Mouse (Mus musculus) MEL (cell line): ENCODE results near the gene Smyd5. TPM values are rescaled to one million over a fixed set of nuclear protein-coding genes. Genes with fewer than 3 reads are reported as not detected.

Source experiments
- DNase-seq: peaks from one replicate; pipeline ENCODE4 v3.0.0; 2011; ENCODE audit warnings: low read depth, low spot score
- H3K27ac ChIP-seq: 2 replicates; pipeline ENCODE4 v1.5.1; 2012; ENCODE audit warnings: low read depth, mild to moderate bottlenecking, control low read depth, low read length, moderate library complexity; ENCODE audit not compliant: control insufficient read depth
- H3K27me3 ChIP-seq, 2 experiments: fragments of 150-350 bp in 1 of 2; sonication (generic) in 1 of 2; 2 replicates each; pipeline ENCODE4 v1.6.1; 2012; ENCODE audit warnings: low read length in 2 of 2, mild to moderate bottlenecking in 2 of 2, improper control_type of control experiment in 1 of 2, moderate library complexity in 1 of 2; ENCODE audit not compliant: insufficient read depth in 2 of 2, control insufficient read depth in 1 of 2
- H3K36me3 ChIP-seq, 2 experiments: 2 replicates each; pipeline ENCODE4 v1.6.1; 2012 to 2014; ENCODE audit warnings: low read length in 2 of 2, improper control_type of control experiment in 1 of 2, inconsistent platforms in 1 of 2, mild to moderate bottlenecking in 1 of 2; ENCODE audit not compliant: insufficient read depth in 2 of 2, control insufficient read depth in 1 of 2
- H3K4me1 ChIP-seq, 2 experiments: fragments of 150-350 bp in 1 of 2; sonication (generic) in 1 of 2; 2 replicates each; pipeline ENCODE4 v1.6.1; 2012; ENCODE audit warnings: low read length in 2 of 2, improper control_type of control experiment in 1 of 2, mild to moderate bottlenecking in 1 of 2; ENCODE audit not compliant: insufficient read depth in 2 of 2, control insufficient read depth in 1 of 2
- H3K4me3 ChIP-seq, 2 experiments: fragments of 150-350 bp in 1 of 2; sonication (generic) in 1 of 2; 2 replicates each; pipeline ENCODE4 v1.5.1; 2012; ENCODE audit warnings: low read depth in 2 of 2, low read length in 2 of 2, mild to moderate bottlenecking in 2 of 2, moderate library complexity in 2 of 2, control low read depth in 1 of 2, improper control_type of control experiment in 1 of 2; ENCODE audit not compliant: control insufficient read depth in 1 of 2, insufficient read depth in 1 of 2
- H3K79me2 ChIP-seq: 2 replicates; pipeline ENCODE4 v1.6.1; 2012; ENCODE audit warnings: mild to moderate bottlenecking, low read length, moderate library complexity; ENCODE audit not compliant: control insufficient read depth, poor library complexity, insufficient read depth
- H3K9ac ChIP-seq: 2 replicates; pipeline ENCODE4 v1.6.1; 2012; ENCODE audit warnings: low read depth, mild to moderate bottlenecking, control low read depth, low read length, moderate library complexity; ENCODE audit not compliant: control insufficient read depth, poor library complexity, severe bottlenecking
- H3K9me3 ChIP-seq: fragments of 150-350 bp; sonication (generic); replicated peaks from 2 replicates; pipeline ENCODE4 v1.6.1; 2012; ENCODE audit warnings: mild to moderate bottlenecking, low read length, improper control_type of control experiment, moderate library complexity; ENCODE audit not compliant: insufficient read depth
- CHD1 ChIP-seq: IDR thresholded peaks from 2 replicates; pipeline ENCODE4 v1.6.1; 2012; ENCODE audit warnings: low read depth, mild to moderate bottlenecking, inconsistent platforms, low read length, improper control_type of control experiment
- CHD2 ChIP-seq: IDR thresholded peaks from 2 replicates; pipeline ENCODE4 v1.6.1; 2011; ENCODE audit warnings: low read length, improper control_type of control experiment
- CTCF ChIP-seq, 3 experiments: IDR thresholded peaks in 2 of 3; conservative IDR thresholded peaks in 1 of 3; 2 replicates each; pipeline ENCODE4 v1.5.1; 2011 to 2012; ENCODE audit warnings: low read length in 3 of 3, low read depth in 2 of 3, mild to moderate bottlenecking in 2 of 3, improper control_type of control experiment in 1 of 3, inconsistent platforms in 1 of 3, mixed read lengths in 1 of 3, moderate library complexity in 1 of 3; ENCODE audit not compliant: control insufficient read depth in 1 of 3, insufficient read depth in 1 of 3, poor library complexity in 1 of 3, severe bottlenecking in 1 of 3
- ELF1 ChIP-seq: IDR thresholded peaks from 2 replicates; pipeline ENCODE4 v1.6.1; 2014; ENCODE audit warnings: low read depth, mild to moderate bottlenecking, inconsistent platforms, low read length, improper control_type of control experiment, moderate library complexity
- EP300 ChIP-seq, 2 experiments: IDR thresholded peaks; 2 replicates each; pipeline ENCODE4 v1.6.1; 2011; ENCODE audit warnings: improper control_type of control experiment in 2 of 2, low read length in 2 of 2, low read depth in 1 of 2, mild to moderate bottlenecking in 1 of 2
- ETS1 ChIP-seq: IDR thresholded peaks from 2 replicates; pipeline ENCODE4 v1.6.1; 2012; ENCODE audit warnings: low read depth, mild to moderate bottlenecking, inconsistent platforms, low read length, improper control_type of control experiment, moderate library complexity
- GABPA ChIP-seq: IDR thresholded peaks from 2 replicates; pipeline ENCODE4 v1.6.1; 2012; ENCODE audit warnings: low read depth, mild to moderate bottlenecking, inconsistent platforms, low read length, improper control_type of control experiment, moderate library complexity
- HCFC1 ChIP-seq: IDR thresholded peaks from 2 replicates; pipeline ENCODE4 v1.6.1; 2012; ENCODE audit warnings: low read depth, mild to moderate bottlenecking, inconsistent platforms, low read length, improper control_type of control experiment, moderate library complexity
- JUND ChIP-seq: IDR thresholded peaks from 2 replicates; pipeline ENCODE4 v1.6.1; 2011; ENCODE audit warnings: low read depth, mild to moderate bottlenecking, improper control_type of control experiment, low read length
- KAT2A ChIP-seq: conservative IDR thresholded peaks from 2 replicates; pipeline ENCODE4 v1.6.1; 2012; ENCODE audit warnings: low read depth, low read length, improper control_type of control experiment, inconsistent platforms
- MAFK ChIP-seq: IDR thresholded peaks from 2 replicates; pipeline ENCODE4 v1.6.1; 2011; ENCODE audit warnings: low read depth, mild to moderate bottlenecking, low read length, improper control_type of control experiment, borderline replicate concordance
- MEF2A ChIP-seq: IDR thresholded peaks from 2 replicates; pipeline ENCODE4 v1.6.1; 2014; ENCODE audit warnings: low read depth, mild to moderate bottlenecking, inconsistent platforms, low read length, improper control_type of control experiment; ENCODE audit not compliant: poor library complexity, insufficient replicate concordance, severe bottlenecking; ENCODE audit errors: extremely low read depth
- MXI1 ChIP-seq: IDR thresholded peaks from 2 replicates; pipeline ENCODE4 v1.6.1; 2011; ENCODE audit warnings: mild to moderate bottlenecking, low read depth, low read length, improper control_type of control experiment
- NELFE ChIP-seq: IDR thresholded peaks from 2 replicates; pipeline ENCODE4 v1.6.1; 2011; ENCODE audit warnings: low read depth, low read length, improper control_type of control experiment
- POLR2A ChIP-seq, 2 experiments: IDR thresholded peaks; 2 replicates each; pipeline ENCODE4 v1.6.1; 2011 to 2012; ENCODE audit warnings: low read length in 2 of 2, mild to moderate bottlenecking in 2 of 2, control low read depth in 1 of 2, improper control_type of control experiment in 1 of 2, low read depth in 1 of 2, moderate library complexity in 1 of 2; ENCODE audit not compliant: control insufficient read depth in 1 of 2, insufficient read depth in 1 of 2, poor library complexity in 1 of 2
- RAD21 ChIP-seq: IDR thresholded peaks from 2 replicates; pipeline ENCODE4 v1.6.1; 2011; ENCODE audit warnings: mild to moderate bottlenecking, low read depth, low read length, improper control_type of control experiment
- SIN3A ChIP-seq: IDR thresholded peaks from 2 replicates; pipeline ENCODE4 v1.6.1; 2012; ENCODE audit warnings: low read length, improper control_type of control experiment, inconsistent platforms
- SMC3 ChIP-seq: IDR thresholded peaks from 2 replicates; pipeline ENCODE4 v1.6.1; 2011; ENCODE audit warnings: low read depth, low read length, improper control_type of control experiment
- TCF12 ChIP-seq: IDR thresholded peaks from 2 replicates; pipeline ENCODE4 v1.6.1; 2014; ENCODE audit warnings: low read depth, mild to moderate bottlenecking, inconsistent platforms, low read length, improper control_type of control experiment, moderate library complexity
- USF1 ChIP-seq: IDR thresholded peaks from 2 replicates; pipeline ENCODE4 v1.6.1; 2014; ENCODE audit warnings: low read depth, mild to moderate bottlenecking, inconsistent platforms, low read length, improper control_type of control experiment, moderate library complexity
- ZC3H11A ChIP-seq: IDR thresholded peaks from 2 replicates; pipeline ENCODE4 v1.6.1; 2012; ENCODE audit warnings: low read depth, mild to moderate bottlenecking, inconsistent platforms, low read length, improper control_type of control experiment
- ZNF384 ChIP-seq: IDR thresholded peaks from 2 replicates; pipeline ENCODE4 v1.6.1; 2012; ENCODE audit warnings: low read depth, mild to moderate bottlenecking, inconsistent platforms, low read length, improper control_type of control experiment
- polyA plus RNA-seq, 2 experiments: library from polyadenylated mRNA; stranded (reverse) in 1 of 2; unstranded in 1 of 2; fragments of >175 nt in 1 of 2; fragments of >200 nt in 1 of 2; gene quantifications; 2 replicates each; pipeline versions ENCODE4 v1.2.1 to v1.2.4; 2012; ENCODE audit warnings: low replicate concordance in 2 of 2, low read depth in 1 of 2; ENCODE audit not compliant: insufficient read length in 2 of 2, insufficient read depth in 1 of 2, missing spikeins in 1 of 2
- total RNA-seq: library from RNA; depleted of rRNA; stranded (reverse); fragments of 300-350 nt; gene quantifications from 2 replicates; pipeline ENCODE4 v1.2.3, GENCODE M21; 2012

Gene Smyd5
- total and polyA plus RNA-seq, 3 experiments, result 102 to 113 TPM; not detected in 1

DNA sequence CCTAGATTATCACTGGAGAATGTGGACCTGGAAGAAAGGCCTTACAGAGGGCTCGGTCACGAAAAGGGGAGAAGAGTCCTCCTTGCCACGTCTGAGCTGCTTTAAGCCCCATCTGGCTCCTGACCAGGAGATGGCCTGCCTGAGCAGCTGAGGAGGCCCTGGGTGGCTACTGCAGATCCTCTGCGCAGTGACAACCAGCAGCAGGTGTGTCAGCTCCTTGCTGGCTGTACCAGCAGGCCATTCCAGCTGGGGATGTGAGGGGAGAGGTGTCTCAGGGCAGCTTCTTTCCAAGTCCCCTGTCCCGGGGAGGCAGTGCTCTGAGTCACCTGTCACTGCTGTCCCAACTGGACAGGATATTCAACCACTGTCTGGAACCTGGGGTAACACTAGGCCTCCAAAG is 40.8 kb downstream of the Smyd5 start:
- no peak overlapping the region for H3K9ac ChIP-seq
- H3K36me3 ChIP-seq, result peaks cover 0 to under 1% of the 10 kb centered on the region in 2 experiments; a peak in 1 of 4 replicates
- no peaks in the 10 kb centered on the region for H3K27me3 ChIP-seq
- H3K79me2 ChIP-seq, result no peaks in the 10 kb centered on the region
- no peaks in the 10 kb centered on the region for H3K4me1 ChIP-seq
- no peak overlapping the region for H3K27ac ChIP-seq
- no peak overlapping the region for H3K4me3 ChIP-seq
- TF ChIP-seq CHD1, result no peak
- TF ChIP-seq USF1, result no peak
- TF ChIP-seq SIN3A, result no peak
- TF ChIP-seq EP300 (IDR thresholded peaks at IDR 0.05; ENCODE audit: low read depth in 1 of 2, low read length in 2 of 2), result no peak
- no peak for TF ChIP-seq GABPA
- no peak for TF ChIP-seq MXI1
- no peak for TF ChIP-seq ZC3H11A
- no peak for TF ChIP-seq JUND
- TF ChIP-seq KAT2A, result no peak
- no peak for TF ChIP-seq TCF12
- TF ChIP-seq CHD2, result no peak
- no peak for TF ChIP-seq HCFC1
- no peak for TF ChIP-seq RAD21
- no peak for TF ChIP-seq ELF1
- TF ChIP-seq, all 39 proteins: peak for 0
- DNase-seq, result no peak
- H3K9me3 ChIP-seq, result no peaks in the 10 kb centered on the region

DNA sequence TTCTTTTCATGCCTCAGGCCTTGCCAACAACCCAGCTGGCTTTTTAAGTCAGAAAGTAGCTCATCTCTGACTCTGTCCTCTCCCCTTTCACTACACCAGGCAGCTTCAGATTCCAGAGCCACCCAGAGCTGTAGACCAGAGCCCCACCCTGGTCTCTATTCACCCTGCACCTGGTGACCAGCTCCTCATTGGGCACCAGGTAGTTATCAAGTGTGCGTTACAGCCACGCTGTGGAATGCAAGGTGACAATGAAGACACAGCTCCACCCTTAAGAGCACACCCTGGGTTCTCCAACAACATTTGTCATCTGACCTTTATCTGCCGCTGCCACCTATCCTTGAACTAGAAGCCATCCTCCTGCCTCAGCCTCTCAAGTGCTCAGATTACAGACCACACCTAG is 43.8 kb downstream of the Smyd5 start:
- DNase-seq, result no peak
- Histone ChIP-seq H3K9ac (no peak overlapping the region), H3K4me1 (no peaks in the 10 kb centered on the region), H3K27ac (no peak overlapping the region), H3K27me3 (no peaks in the 10 kb centered on the region)
- TF ChIP-seq ZNF384, result no peak
- TF ChIP-seq ETS1, result no peak
- TF ChIP-seq HCFC1, result no peak
- TF ChIP-seq CTCF (IDR thresholded peaks at IDR 0.05 in 2 of 3, conservative IDR thresholded peaks at IDR 0.05 in 1 of 3; ENCODE audit: control insufficient read depth in 1 of 3, insufficient read depth in 1 of 3, low read depth in 2 of 3, low read length in 3 of 3, poor library complexity in 1 of 3, severe bottlenecking in 1 of 3), result no peak
- no peak for TF ChIP-seq CHD1
- TF ChIP-seq USF1, result no peak
- no peak for TF ChIP-seq POLR2A (IDR thresholded peaks at IDR 0.05; ENCODE audit: control insufficient read depth in 1 of 2, insufficient read depth in 1 of 2, low read depth in 1 of 2, low read length in 2 of 2, poor library complexity in 1 of 2)
- no peak for TF ChIP-seq CHD2
- no peak for TF ChIP-seq EP300 (IDR thresholded peaks at IDR 0.05; ENCODE audit: low read depth in 1 of 2, low read length in 2 of 2)
- TF ChIP-seq NELFE, result no peak
- no peak for TF ChIP-seq MEF2A
- TF ChIP-seq SMC3, result no peak
- TF ChIP-seq TCF12, result no peak
- TF ChIP-seq GABPA, result no peak
- TF ChIP-seq MAFK, result no peak
- TF ChIP-seq, all 39 proteins: peak for 0
- Histone ChIP-seq H3K4me3 (no peak overlapping the region), H3K79me2 (no peaks in the 10 kb centered on the region), H3K36me3 (no peaks in the 10 kb centered on the region), H3K9me3 (no peaks in the 10 kb centered on the region)
